Mouse (Mus musculus) myocyte (in vitro differentiated cells): ENCODE measurements at regions not wholly inside any gene's neighbourhood (a gene's known extent, or its start where the extent isn't known, plus 50 kb on each side); places are given as distances from the start of the nearest gene placed in this dataset.

Experiments used
- H3K27me3 ChIP-seq: one replicate; pipeline ENCODE4 v1.6.1; 2011; ENCODE audit not compliant: control insufficient read depth, insufficient read depth, insufficient read length
- H3K36me3 ChIP-seq: one replicate; pipeline ENCODE4 v1.6.1; 2011; ENCODE audit not compliant: control insufficient read depth, insufficient read depth
- H3K4me2 ChIP-seq: one replicate; pipeline ENCODE4 v1.6.1; 2011; ENCODE audit warnings: low read depth, control low read depth
- H3K4me3 ChIP-seq: one replicate; pipeline ENCODE4 v1.5.1; 2011; ENCODE audit warnings: mild to moderate bottlenecking, control low read depth, moderate library complexity
- H3K79me2 ChIP-seq: one replicate; pipeline ENCODE4 v1.6.1; 2011; ENCODE audit not compliant: control insufficient read depth, insufficient read depth
- H3ac ChIP-seq: one replicate; pipeline ENCODE4 v1.6.1; 2011; ENCODE audit not compliant: control insufficient read depth, insufficient read length
- CEBPB ChIP-seq: IDR thresholded peaks from 2 replicates; pipeline ENCODE4 v1.6.1; 2011; ENCODE audit warnings: mild to moderate bottlenecking, moderate library complexity; ENCODE audit not compliant: poor library complexity, insufficient read depth, severe bottlenecking
- E2F4 ChIP-seq: IDR thresholded peaks from one replicate; pipeline ENCODE4 v1.6.1; 2011; ENCODE audit warnings: mild to moderate bottlenecking, control low read depth, moderate library complexity; ENCODE audit not compliant: insufficient read depth
- MAX ChIP-seq: IDR thresholded peaks from one replicate; pipeline ENCODE4 v1.6.1; 2011; ENCODE audit warnings: low read depth, mild to moderate bottlenecking, control low read depth
- MYOD1 ChIP-seq, 3 experiments: IDR thresholded peaks; one replicate each; pipeline ENCODE4 v1.6.1; 2011; ENCODE audit warnings: control low read depth in 2 of 3, low read depth in 2 of 3, mild to moderate bottlenecking in 2 of 3, moderate library complexity in 1 of 3; ENCODE audit not compliant: insufficient read length in 2 of 3, control insufficient read depth in 1 of 3
- MYOG ChIP-seq, 3 experiments: IDR thresholded peaks; one replicate each; pipeline ENCODE4 v1.6.1; 2011; ENCODE audit warnings: control low read depth in 2 of 3, low read depth in 2 of 3, mild to moderate bottlenecking in 2 of 3; ENCODE audit not compliant: insufficient read length in 2 of 3, control insufficient read depth in 1 of 3, insufficient read depth in 1 of 3
- POLR2A ChIP-seq: IDR thresholded peaks from one replicate; pipeline ENCODE4 v1.6.1; 2011; ENCODE audit warnings: low read depth, mild to moderate bottlenecking, control low read depth, moderate library complexity; ENCODE audit not compliant: insufficient read length
- POLR2AphosphoS2 ChIP-seq: IDR thresholded peaks from one replicate; pipeline ENCODE4 v1.6.1; 2011; ENCODE audit warnings: low read depth, control low read depth; ENCODE audit not compliant: insufficient read length
- REST ChIP-seq: IDR thresholded peaks from one replicate; pipeline ENCODE4 v1.6.1; 2011; ENCODE audit warnings: mild to moderate bottlenecking, control low read depth, moderate library complexity; ENCODE audit not compliant: insufficient read depth, insufficient read length
- SRF ChIP-seq: IDR thresholded peaks from one replicate; pipeline ENCODE4 v1.6.1; 2011; ENCODE audit warnings: low read depth; ENCODE audit not compliant: control insufficient read depth, insufficient read length
- TCF12 ChIP-seq: IDR thresholded peaks from one replicate; pipeline ENCODE4 v1.6.1; 2011; ENCODE audit warnings: mild to moderate bottlenecking, control low read depth; ENCODE audit not compliant: poor library complexity, insufficient read depth, severe bottlenecking
- TCF3 ChIP-seq: IDR thresholded peaks from one replicate; pipeline ENCODE4 v1.6.1; 2011; ENCODE audit warnings: low read depth, control low read depth; ENCODE audit not compliant: insufficient read length
- USF1 ChIP-seq: IDR thresholded peaks from one replicate; pipeline ENCODE4 v1.6.1; 2011; ENCODE audit warnings: low read depth, mild to moderate bottlenecking, control low read depth, moderate library complexity

GRCm38 (mm10) chr1:189156906-189157305 is 149.3 kb upstream of the Kctd3 start:
- Histone ChIP-seq H3K27me3 (no peaks in the 10 kb centered on the region), H3K4me2 (no peak overlapping the region), H3ac (no peak overlapping the region), H3K4me3 (no peak overlapping the region), H3K36me3 (no peaks in the 10 kb centered on the region), H3K79me2 (no peaks in the 10 kb centered on the region)
- TF ChIP-seq TCF3 (no peak), USF1 (no peak), SRF (no peak), E2F4 (no peak), MYOG (IDR thresholded peaks at IDR 0.05; ENCODE audit: control insufficient read depth in 1 of 3, insufficient read depth in 1 of 3, insufficient read length in 2 of 3, low read depth in 2 of 3) (no peak), TCF12 (no peak), REST (no peak), CEBPB (no peak), MYOD1 (IDR thresholded peaks at IDR 0.05; ENCODE audit: control insufficient read depth in 1 of 3, insufficient read length in 2 of 3, low read depth in 2 of 3) (no peak)

GRCm38 (mm10) chr1:189154376-189154775 is 146.7 kb upstream of the Kctd3 start:
- Histone ChIP-seq H3K27me3 (no peaks in the 10 kb centered on the region), H3ac (no peak overlapping the region), H3K4me2 (no peak overlapping the region), H3K4me3 (no peak overlapping the region), H3K79me2 (no peaks in the 10 kb centered on the region), H3K36me3 (no peaks in the 10 kb centered on the region)
- TF ChIP-seq POLR2A = no peak
- no peak for TF ChIP-seq USF1
- no peak for TF ChIP-seq MYOG (IDR thresholded peaks at IDR 0.05; ENCODE audit: control insufficient read depth in 1 of 3, insufficient read depth in 1 of 3, insufficient read length in 2 of 3, low read depth in 2 of 3)
- no peak for TF ChIP-seq TCF3
- no peak for TF ChIP-seq MAX
- TF ChIP-seq MYOD1 (IDR thresholded peaks at IDR 0.05; ENCODE audit: control insufficient read depth in 1 of 3, insufficient read length in 2 of 3, low read depth in 2 of 3) = no peak
- no peak for TF ChIP-seq E2F4
- TF ChIP-seq CEBPB = no peak
- TF ChIP-seq REST = no peak
- TF ChIP-seq TCF12 = no peak
- no peak for TF ChIP-seq POLR2AphosphoS2
- no peak for TF ChIP-seq SRF

- no peaks in the 10 kb centered on the region for H3K79me2 ChIP-seq
- no peak overlapping the region for H3ac ChIP-seq
- no peak overlapping the region for H3K4me3 ChIP-seq
- no peak for TF ChIP-seq E2F4
- no peak for TF ChIP-seq USF1
- TF ChIP-seq POLR2A = no peak
- H3K27me3 ChIP-seq = no peaks in the 10 kb centered on the region
- H3K4me2 ChIP-seq = no peak overlapping the region
- H3K36me3 ChIP-seq = no peaks in the 10 kb centered on the region
Measured at GRCm38 (mm10) chr1:189153150-189153549, 145.5 kb upstream of the Kctd3 start.

- H3ac ChIP-seq = no peak overlapping the region
- no peaks in the 10 kb centered on the region for H3K27me3 ChIP-seq
- TF ChIP-seq SRF = no peak
- TF ChIP-seq POLR2AphosphoS2 = no peak
- no peak overlapping the region for H3K4me2 ChIP-seq
- H3K36me3 ChIP-seq = no peaks in the 10 kb centered on the region
- H3K4me3 ChIP-seq = no peak overlapping the region
- no peaks in the 10 kb centered on the region for H3K79me2 ChIP-seq
Measured at GRCm38 (mm10) chr1:189142982-189143451, 135.4 kb upstream of the Kctd3 start.

- TF ChIP-seq E2F4 = no peak
- TF ChIP-seq POLR2A = no peak
- no peaks in the 10 kb centered on the region for H3K79me2 ChIP-seq
- no peak overlapping the region for H3K4me2 ChIP-seq
Measured at GRCm38 (mm10) chr1:189142551-189142950, 134.9 kb upstream of the Kctd3 start.

GRCm38 (mm10) chr1:189141694-189142093 is 134.1 kb upstream of the Kctd3 start:
- TF ChIP-seq MAX = no peak
- no peak for TF ChIP-seq CEBPB
- TF ChIP-seq POLR2AphosphoS2 = no peak
- no peak for TF ChIP-seq USF1
- no peak for TF ChIP-seq POLR2A
- no peak for TF ChIP-seq SRF
- no peak for TF ChIP-seq MYOG (IDR thresholded peaks at IDR 0.05; ENCODE audit: control insufficient read depth in 1 of 3, insufficient read depth in 1 of 3, insufficient read length in 2 of 3, low read depth in 2 of 3)
- no peak for TF ChIP-seq E2F4
- TF ChIP-seq MYOD1 (IDR thresholded peaks at IDR 0.05; ENCODE audit: control insufficient read depth in 1 of 3, insufficient read length in 2 of 3, low read depth in 2 of 3) = no peak
- no peak for TF ChIP-seq TCF3
- no peak for TF ChIP-seq TCF12
- TF ChIP-seq REST = no peak
- H3K36me3 ChIP-seq = no peaks in the 10 kb centered on the region
- no peaks in the 10 kb centered on the region for H3K79me2 ChIP-seq
- H3K4me2 ChIP-seq = no peak overlapping the region
- no peak overlapping the region for H3ac ChIP-seq
- H3K27me3 ChIP-seq = no peaks in the 10 kb centered on the region
- H3K4me3 ChIP-seq = no peak overlapping the region

More at GRCm38 (mm10) chr1:189142551-189142950, 134.9 kb upstream of the Kctd3 start:
- Histone ChIP-seq H3K27me3 (no peaks in the 10 kb centered on the region), H3K4me3 (no peak overlapping the region), H3ac (no peak overlapping the region), H3K36me3 (no peaks in the 10 kb centered on the region)
